Mouse (Mus musculus): ENCODE data around the gene Btbd11.

The Btbd11 gene

GRCm38 (mm10) chr10:85591296-85591695 is 204.7 kb downstream of the Btbd11 start:
- no peak for DNase-seq (ENCODE audit: low read depth, low spot score)

GRCm38 (mm10) chr10:85591986-85592385 is 205.4 kb downstream of the Btbd11 start:
- no peak for DNase-seq (ENCODE audit: low read depth, low spot score)

GRCm38 (mm10) chr10:85596301-85596700 is 209.7 kb downstream of the Btbd11 start:
- DNase-seq (ENCODE audit: low read depth, low spot score) = no peak

- DNase-seq (ENCODE audit: low read depth, low spot score) = no peak
These were observed 211.5 kb downstream of the Btbd11 start for GRCm38 (mm10) chr10:85598093-85598599.

- no peak for DNase-seq (ENCODE audit: low read depth, low spot score)
These were observed 212.3 kb downstream of the Btbd11 start for GRCm38 (mm10) chr10:85598603-85599542.

- DNase-seq (ENCODE audit: low read depth, low spot score) = no peak
These were observed 215.9 kb downstream of the Btbd11 start for GRCm38 (mm10) chr10:85602546-85602945.

- no peak for DNase-seq (ENCODE audit: low read depth, low spot score)
These were observed 217.9 kb downstream of the Btbd11 start for GRCm38 (mm10) chr10:85604556-85604955.

GRCm38 (mm10) chr10:85608550-85609278 is 222.1 kb downstream of the Btbd11 start:
- DNase-seq (ENCODE audit: low read depth, low spot score) = no peak

- no peak for DNase-seq (ENCODE audit: low read depth, low spot score)
These were observed 230.5 kb downstream of the Btbd11 start for GRCm38 (mm10) chr10:85617080-85617479.

GRCm38 (mm10) chr10:85617501-85618417 is 231.1 kb downstream of the Btbd11 start:
- no peak for DNase-seq (ENCODE audit: low read depth, low spot score)

- no peak for DNase-seq (ENCODE audit: low read depth, low spot score)
These were observed 234.5 kb downstream of the Btbd11 start for GRCm38 (mm10) chr10:85621067-85621466.

GRCm38 (mm10) chr10:85624504-85625169 is 238.0 kb downstream of the Btbd11 start:
- DNase-seq (ENCODE audit: low read depth, low spot score) = peak; percentile 38

GRCm38 (mm10) chr10:85625170-85625686 is 238.6 kb downstream of the Btbd11 start:
- DNase-seq (ENCODE audit: low read depth, low spot score) = no peak

- no peak for DNase-seq (ENCODE audit: low read depth, low spot score)
These were observed 245.4 kb downstream of the Btbd11 start for GRCm38 (mm10) chr10:85632030-85632429.

- DNase-seq (ENCODE audit: low read depth, low spot score) = no peak
These were observed 247.0 kb downstream of the Btbd11 start for GRCm38 (mm10) chr10:85633577-85633976.

- DNase-seq (ENCODE audit: low read depth, low spot score) = no peak
These were observed 251.0 kb downstream of the Btbd11 start for GRCm38 (mm10) chr10:85637580-85637979.

GRCm38 (mm10) chr10:85638141-85638540 is 251.5 kb downstream of the Btbd11 start:
- DNase-seq (ENCODE audit: low read depth, low spot score) = no peak

GRCm38 (mm10) chr10:85639581-85639980 is 253.0 kb downstream of the Btbd11 start:
- DNase-seq (ENCODE audit: low read depth, low spot score) = no peak

- DNase-seq (ENCODE audit: low read depth, low spot score) = no peak
These were observed 253.8 kb downstream of the Btbd11 start for GRCm38 (mm10) chr10:85640408-85640807.

GRCm38 (mm10) chr10:85645346-85645745 is 258.7 kb downstream of the Btbd11 start:
- no peak for DNase-seq (ENCODE audit: low read depth, low spot score)

All from retina, postnatal 7 days (tissue).